Mouse (Mus musculus) forebrain, embryonic 11.5 days (tissue): Measurements from ENCODE around the gene Grhl3. TPM values are rescaled to one million over a fixed set of nuclear protein-coding genes. Genes with fewer than 3 reads are reported as not detected.

Experiments
- ATAC-seq: fragments of 200-750 bp; cut with Nextera tagmentation; replicated peaks from 2 replicates; pipeline ENCODE4 v1.8.0; 2017; ENCODE audit warnings: moderate TSS enrichment; ENCODE audit not compliant: low FRiP score
- DNase-seq: peaks from one replicate; pipeline ENCODE4 v3.0.0-alpha.2; 2017; ENCODE audit warnings: low spot score
- H3K27ac ChIP-seq: fragments of 300-500 bp; sonication (generic); 2 replicates; pipeline ENCODE4 v1.5.1; 2014; ENCODE audit warnings: low read depth, low read length
- H3K27me3 ChIP-seq: fragments of 300-500 bp; sonication (generic); 2 replicates; pipeline ENCODE4 v1.6.1; 2014; ENCODE audit warnings: mild to moderate bottlenecking, low read length, mixed read lengths; ENCODE audit not compliant: control insufficient read depth, insufficient read depth
- H3K36me3 ChIP-seq: fragments of 300-500 bp; sonication (generic); 2 replicates; pipeline ENCODE4 v1.6.1; 2014; ENCODE audit warnings: mild to moderate bottlenecking, low read length, moderate library complexity, mixed read lengths; ENCODE audit not compliant: control insufficient read depth, insufficient read depth
- H3K4me1 ChIP-seq: fragments of 300-500 bp; sonication (generic); replicated peaks from 2 replicates; pipeline ENCODE4 v1.6.1; 2014; ENCODE audit warnings: low read length, mixed read lengths; ENCODE audit not compliant: control insufficient read depth, insufficient read depth
- H3K4me2 ChIP-seq: fragments of 300-500 bp; sonication (generic); 2 replicates; pipeline ENCODE4 v1.6.1; 2014; ENCODE audit warnings: low read depth, mild to moderate bottlenecking, low read length, moderate library complexity, mixed read lengths; ENCODE audit not compliant: severe bottlenecking
- H3K4me3 ChIP-seq: fragments of 300-500 bp; sonication (generic); 2 replicates; pipeline ENCODE4 v1.5.1; 2014; ENCODE audit warnings: low read depth, low read length
- H3K9ac ChIP-seq: fragments of 300-500 bp; sonication (generic); 2 replicates; pipeline ENCODE4 v1.6.1; 2014; ENCODE audit warnings: low read length
- H3K9me3 ChIP-seq: fragments of 300-500 bp; sonication (generic); 2 replicates; pipeline ENCODE4 v1.6.1; 2016; ENCODE audit warnings: low read length, mixed read lengths; ENCODE audit not compliant: control insufficient read depth
- WGBS: fragments of 180-500 bp; shearing (Covaris S2); extraction: QIAGEN DNeasy Blood & Tissue Kit; methylation state at CpG from one replicate; pipeline ENCODE4 v1.1.7; 2014; 5-methylcytosine and 5-hydroxymethylcytosine counted together
- polyA plus RNA-seq: library from polyadenylated mRNA; unstranded; fragments of >200 nt; fragmentation: Nextera tagmentation; extraction: Ambion mirVana; gene quantifications from 2 replicates; pipeline ENCODE4 v1.2.1, GENCODE M21; 2014

Grhl3 gene
- polyA plus RNA-seq, 1 experiment from 2014 or later, result 3.9 TPM

DNA sequence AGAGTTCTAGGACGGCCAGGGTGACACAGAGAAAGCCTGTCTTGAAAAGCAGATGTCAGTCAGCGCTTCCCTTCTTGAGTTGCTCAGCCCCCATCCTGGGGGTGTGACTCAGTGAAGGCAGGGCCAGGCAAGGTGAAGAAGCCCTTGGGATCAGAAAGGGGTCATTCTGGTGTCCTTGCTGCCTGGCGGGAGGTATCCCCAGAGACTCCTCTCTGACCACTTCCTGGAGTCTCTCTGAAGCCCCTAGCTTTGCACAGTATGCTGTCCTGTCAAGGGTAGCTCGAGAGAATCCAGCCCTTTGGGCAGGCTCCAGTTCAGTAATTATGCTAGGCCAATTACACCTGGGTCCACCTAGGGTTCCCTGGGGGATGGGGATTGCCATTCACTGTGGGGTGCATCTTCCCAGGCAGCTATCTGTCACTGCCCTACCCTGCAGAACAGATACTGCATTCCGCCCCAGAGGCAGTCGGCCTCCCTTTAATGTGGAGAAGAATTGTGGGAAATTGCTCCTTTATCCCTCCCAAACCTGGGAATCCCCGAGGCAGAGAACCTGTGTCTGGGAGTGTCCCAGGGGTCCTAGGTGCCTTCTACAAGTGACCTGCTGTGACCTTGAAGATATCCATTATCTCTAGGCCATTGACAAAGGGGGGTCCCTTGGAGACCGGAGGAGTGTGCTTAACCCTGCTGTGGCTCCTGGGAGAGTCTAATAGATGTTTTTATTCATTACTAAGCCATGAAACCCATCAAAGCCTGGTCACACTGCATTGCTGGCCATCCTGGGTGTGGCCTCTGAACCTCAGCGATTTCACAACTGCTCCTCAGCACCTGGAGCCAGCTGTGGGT, 41.4 kb downstream of the Grhl3 start:
- ATAC-seq, result no peak

DNA sequence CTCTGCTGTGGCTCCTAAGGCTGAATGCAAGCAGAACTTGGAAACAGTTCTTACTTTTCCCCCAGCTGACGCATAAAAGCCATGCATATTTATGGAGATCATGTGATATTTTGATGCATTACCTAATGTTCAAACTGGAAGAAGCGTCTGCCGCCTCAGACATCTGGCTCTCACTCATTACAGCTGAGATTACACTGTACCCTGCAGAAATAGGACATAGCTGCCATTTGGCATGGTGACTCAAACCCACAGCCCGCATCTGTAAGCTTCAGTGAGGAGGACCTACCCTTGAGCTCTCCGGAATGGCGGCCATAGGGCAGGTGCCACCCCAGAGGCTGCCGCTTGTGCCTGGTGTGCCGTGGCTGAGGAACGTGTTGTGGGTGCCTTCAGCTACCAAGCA, 42.2 kb downstream of the Grhl3 start:
- H3K4me3 ChIP-seq, result no peak overlapping the region
- no peak for ATAC-seq
- H3K4me1 ChIP-seq, result peaks cover 5% of the 10 kb centered on the region; the same call in 1 of the 2 replicates
- no peak for DNase-seq
- H3K27me3 ChIP-seq, result no peaks in the 10 kb centered on the region; the same call in 1 of the 2 replicates
- peaks cover 6% of the 10 kb centered on the region; the same call in 1 of the 2 replicates for H3K9me3 ChIP-seq
- no peak overlapping the region for H3K4me2 ChIP-seq
- H3K27ac ChIP-seq, result no peak overlapping the region
- H3K9ac ChIP-seq, result no peak overlapping the region
- no peaks in the 10 kb centered on the region for H3K36me3 ChIP-seq
- 91% methylated on average over 9 of the region's 9 CpGs for WGBS

More for the DNA sequence above, 41.4 kb downstream of the Grhl3 start:
- no peak overlapping the region for H3K4me3 ChIP-seq
- no peak overlapping the region for H3K27ac ChIP-seq
- H3K4me1 ChIP-seq, result peaks cover 1% of the 10 kb centered on the region; the same call in 1 of the 2 replicates
- H3K9me3 ChIP-seq, result peaks cover 6% of the 10 kb centered on the region; the same call in 1 of the 2 replicates
- no peaks in the 10 kb centered on the region for H3K36me3 ChIP-seq
- no peak overlapping the region for H3K9ac ChIP-seq
- no peak for DNase-seq
- WGBS, result 56% methylated on average over 9 of the region's 9 CpGs
- H3K4me2 ChIP-seq, result no peak overlapping the region
- no peaks in the 10 kb centered on the region; the same call in 1 of the 2 replicates for H3K27me3 ChIP-seq

DNA sequence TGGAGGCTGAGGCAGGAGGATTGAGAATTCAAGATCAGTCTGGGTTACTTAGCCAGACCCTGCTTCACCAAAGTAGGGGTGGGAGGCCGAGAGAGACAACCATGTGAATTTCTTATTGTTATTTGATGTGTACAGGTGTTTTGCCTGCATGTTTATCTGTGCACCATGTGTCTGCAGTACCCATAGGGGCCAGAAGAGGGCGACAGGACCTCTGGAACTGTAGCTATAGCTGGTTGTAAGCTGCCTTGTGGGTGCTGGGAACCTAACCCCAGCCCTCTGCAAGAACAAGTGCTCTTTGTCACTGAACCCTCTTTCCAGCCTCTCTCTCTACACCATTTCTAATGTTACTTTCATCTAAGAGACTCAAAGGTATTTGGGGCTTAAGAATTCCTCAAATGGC, 43.2 kb downstream of the Grhl3 start:
- Histone ChIP-seq H3K9me3 (peaks cover 6% of the 10 kb centered on the region; the same call in 1 of the 2 replicates), H3K36me3 (no peaks in the 10 kb centered on the region), H3K4me2 (no peak overlapping the region), H3K9ac (no peak overlapping the region), H3K27me3 (no peaks in the 10 kb centered on the region; the same call in 1 of the 2 replicates), H3K4me3 (no peak overlapping the region), H3K27ac (no peak overlapping the region), H3K4me1 (peaks cover 11% of the 10 kb centered on the region)
- WGBS, result 58% methylated on average over 2 of the region's 2 CpGs
- ATAC-seq (no peak), DNase-seq (no peak)

DNA sequence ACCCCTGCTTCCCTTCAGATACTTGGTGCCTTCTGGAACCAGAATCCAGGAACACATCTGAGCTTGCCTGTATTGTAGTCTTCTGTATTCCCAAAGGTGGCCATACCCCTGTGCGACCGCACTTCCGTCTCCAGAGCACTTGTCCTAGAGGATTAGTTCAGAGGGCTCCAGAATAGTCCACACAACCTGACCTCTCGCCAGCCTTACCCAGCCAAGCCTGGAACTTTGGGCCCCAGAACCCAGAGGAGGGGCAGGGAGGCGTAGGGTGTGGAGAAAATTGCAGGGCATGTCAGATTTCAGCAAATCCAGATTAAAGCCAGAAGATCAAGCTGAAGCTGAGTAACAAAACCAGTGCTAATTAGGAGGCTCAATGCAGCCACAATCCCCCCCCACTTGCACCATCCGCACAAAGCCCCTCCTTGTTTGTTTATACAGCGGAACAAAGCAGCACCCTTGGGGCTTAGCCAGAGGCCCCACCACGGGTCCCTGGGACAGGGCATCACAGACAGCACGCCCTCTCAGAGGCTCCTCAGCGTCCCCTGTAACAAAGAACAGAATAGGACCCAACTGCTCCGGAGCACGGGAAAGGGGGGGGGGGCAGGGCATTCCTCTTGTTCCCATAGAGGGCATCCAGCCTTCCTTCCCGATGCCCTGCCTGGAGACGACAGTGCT, 47.3 kb downstream of the Grhl3 start:
- 6% methylated on average over 14 of the region's 14 CpGs for WGBS
- 0 out of 2 replicates have a peak overlapping the region, but pooled peaks have one; percentile 14 for H3K9ac ChIP-seq
- peak overlapping the region; percentile 21; the same call in 1 of the 2 replicates for H3K4me2 ChIP-seq
- H3K27ac ChIP-seq, result no peak overlapping the region; the same call in 1 of the 2 replicates
- H3K36me3 ChIP-seq, result no peaks in the 10 kb centered on the region
- ATAC-seq, result peak; percentile 63
- no peaks in the 10 kb centered on the region; the same call in 1 of the 2 replicates for H3K27me3 ChIP-seq
- no peak overlapping the region for H3K4me3 ChIP-seq
- peak; percentile 78 for DNase-seq
- peaks cover 16% of the 10 kb centered on the region for H3K4me1 ChIP-seq
- peaks cover 6% of the 10 kb centered on the region; the same call in 1 of the 2 replicates for H3K9me3 ChIP-seq

DNA sequence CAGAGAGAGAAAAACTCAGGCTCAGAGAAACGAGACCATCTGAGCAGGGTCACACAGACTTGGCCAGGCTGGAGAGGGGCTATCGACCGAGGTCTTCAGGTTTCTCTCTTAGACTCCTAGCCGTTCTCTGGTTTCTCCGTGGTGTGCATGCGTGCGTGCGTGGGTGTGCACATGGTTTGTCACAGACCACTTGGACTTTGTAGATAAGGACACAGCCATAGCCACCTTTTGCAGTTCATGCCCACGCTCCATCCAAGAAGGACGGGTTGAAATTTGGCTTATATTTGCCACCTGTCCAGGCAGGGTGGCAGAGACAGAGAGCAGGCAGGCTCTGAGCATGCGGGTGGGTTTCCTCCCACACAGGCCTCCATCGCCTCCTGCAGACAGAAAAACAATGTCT, 48.4 kb downstream of the Grhl3 start:
- H3K4me1 ChIP-seq, result peaks cover 16% of the 10 kb centered on the region
- no peak overlapping the region for H3K4me3 ChIP-seq
- no peak overlapping the region for H3K9ac ChIP-seq
- ATAC-seq, result no peak
- H3K36me3 ChIP-seq, result no peaks in the 10 kb centered on the region
- H3K4me2 ChIP-seq, result no peak overlapping the region
- no peaks in the 10 kb centered on the region; the same call in 1 of the 2 replicates for H3K27me3 ChIP-seq
- H3K9me3 ChIP-seq, result no peaks in the 10 kb centered on the region; the same call in 1 of the 2 replicates
- DNase-seq, result no peak
- H3K27ac ChIP-seq, result no peak overlapping the region
- 66% methylated on average over 12 of the region's 12 CpGs for WGBS

DNA sequence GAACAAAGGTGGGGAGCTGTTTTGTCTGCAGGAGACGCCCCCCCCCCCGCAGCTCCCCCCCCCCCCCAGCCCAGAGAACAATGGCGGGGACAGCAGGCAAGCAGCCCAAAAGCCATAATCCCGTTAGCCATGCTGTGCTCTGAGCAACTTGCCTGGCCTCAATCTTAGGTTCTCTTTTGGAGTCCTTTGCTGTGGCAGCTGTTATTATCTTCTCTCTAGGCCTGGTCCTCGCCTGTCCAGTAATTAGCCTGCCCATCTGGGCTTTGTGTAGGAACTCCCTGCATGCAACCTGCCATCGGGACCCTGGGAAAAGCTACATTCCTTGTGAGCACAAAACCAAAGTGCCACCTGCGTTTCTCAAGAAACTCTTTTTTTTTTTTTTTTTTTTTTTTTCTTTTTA, 49.5 kb downstream of the Grhl3 start:
- no peak overlapping the region for H3K4me2 ChIP-seq
- no peaks in the 10 kb centered on the region for H3K9me3 ChIP-seq
- no peaks in the 10 kb centered on the region; the same call in 1 of the 2 replicates for H3K27me3 ChIP-seq
- H3K4me1 ChIP-seq, result peaks cover 16% of the 10 kb centered on the region
- DNase-seq, result peak; percentile 64
- no peaks in the 10 kb centered on the region for H3K36me3 ChIP-seq
- H3K27ac ChIP-seq, result peak overlapping the region; percentile 65; the same call in 1 of the 2 replicates
- H3K4me3 ChIP-seq, result no peak overlapping the region
- H3K9ac ChIP-seq, result no peak overlapping the region
- peak; percentile 71; the same call in 1 of the 2 replicates for ATAC-seq
- WGBS, result 2% methylated on average over 7 of the region's 7 CpGs

DNA sequence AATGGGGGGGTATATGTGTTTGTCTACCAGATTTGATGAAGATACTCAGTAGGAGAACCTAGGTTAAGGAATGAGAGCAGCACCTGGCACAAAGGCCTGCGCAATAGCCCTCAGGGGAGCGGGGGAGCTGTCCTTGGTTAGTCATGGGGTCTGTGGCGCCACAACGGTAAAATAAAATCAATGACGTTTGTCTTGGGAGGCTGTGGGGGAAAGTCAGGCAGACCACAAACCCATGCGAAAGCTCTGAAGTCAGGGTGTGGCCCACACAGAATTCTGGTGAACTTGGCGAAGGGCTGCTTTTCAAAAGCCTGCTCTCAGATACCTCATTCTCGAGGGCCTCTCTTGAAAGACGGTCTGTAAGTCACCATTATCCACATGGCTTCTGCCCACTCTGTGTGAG, 53.0 kb downstream of the Grhl3 start:
- ATAC-seq (no peak), DNase-seq (no peak)
- H3K4me3 ChIP-seq, result no peak overlapping the region
- no peaks in the 10 kb centered on the region for H3K36me3 ChIP-seq
- H3K9me3 ChIP-seq, result no peaks in the 10 kb centered on the region
- WGBS, result 82% methylated on average over 9 of the region's 9 CpGs
- H3K9ac ChIP-seq, result no peak overlapping the region
- H3K27ac ChIP-seq, result no peak overlapping the region
- no peaks in the 10 kb centered on the region for H3K27me3 ChIP-seq
- peaks cover 7% of the 10 kb centered on the region; the same call in 1 of the 2 replicates for H3K4me1 ChIP-seq
- H3K4me2 ChIP-seq, result no peak overlapping the region

DNA sequence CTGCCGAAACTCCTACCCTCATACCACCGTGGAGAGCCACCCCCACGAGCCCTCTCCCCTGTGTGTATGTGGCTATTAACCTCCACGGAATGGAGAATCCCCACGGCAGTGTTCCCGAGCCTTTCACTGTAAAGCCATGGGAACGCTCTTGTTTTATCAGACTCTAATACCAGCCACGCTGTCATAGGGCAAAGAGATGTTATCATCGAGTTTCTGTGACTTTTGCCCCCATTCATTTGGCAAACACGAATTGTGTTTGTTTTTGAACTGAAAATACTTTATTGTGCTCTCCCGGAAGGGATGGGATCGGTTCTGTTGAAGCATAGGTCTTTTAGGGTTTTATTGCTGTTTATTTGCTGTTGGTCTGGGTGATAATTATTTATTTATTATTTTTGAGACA, 55.3 kb downstream of the Grhl3 start:
- Histone ChIP-seq H3K9me3 (no peaks in the 10 kb centered on the region), H3K4me3 (no peak overlapping the region), H3K36me3 (no peaks in the 10 kb centered on the region), H3K9ac (no peak overlapping the region), H3K27me3 (no peaks in the 10 kb centered on the region), H3K27ac (no peak overlapping the region), H3K4me1 (no peaks in the 10 kb centered on the region), H3K4me2 (no peak overlapping the region)
- ATAC-seq, result no peak
- 90% methylated on average over 12 of the region's 12 CpGs for WGBS
- DNase-seq, result no peak
